Mouse (Mus musculus) lung, embryonic 14.5 days (tissue): ENCODE measurements around the gene Gsto2. TPM values are rescaled to one million over a fixed set of nuclear protein-coding genes. Genes with fewer than 3 reads are reported as not detected.

Experiments
- ATAC-seq: fragments of 200-750 bp; cut with Nextera tagmentation; 2 replicates; pipeline ENCODE4 v1.8.0; 2017; ENCODE audit warnings: mild to moderate bottlenecking, moderate TSS enrichment, moderate library complexity; ENCODE audit not compliant: insufficient read depth
- DNase-seq: peaks from one replicate; pipeline ENCODE4 v3.0.0-alpha.2; 2015
- H3K27ac ChIP-seq: fragments of 300-500 bp; sonication (generic); 2 replicates; pipeline ENCODE4 v1.5.1; 2014; ENCODE audit warnings: low read depth, mild to moderate bottlenecking, moderate library complexity
- H3K27me3 ChIP-seq: fragments of 300-500 bp; sonication (generic); 2 replicates; pipeline ENCODE4 v1.6.1; 2014; ENCODE audit warnings: low read length, control low read depth; ENCODE audit not compliant: insufficient read depth
- H3K36me3 ChIP-seq: fragments of 300-500 bp; sonication (generic); 2 replicates; pipeline ENCODE4 v1.6.1; 2014; ENCODE audit warnings: control low read depth; ENCODE audit not compliant: insufficient read depth
- H3K4me1 ChIP-seq: fragments of 300-500 bp; sonication (generic); 2 replicates; pipeline ENCODE4 v1.6.1; 2014; ENCODE audit warnings: antibody characterized with exemption, control low read depth; ENCODE audit not compliant: insufficient read depth
- H3K4me2 ChIP-seq: fragments of 300-500 bp; sonication (generic); 2 replicates; pipeline ENCODE4 v1.6.1; 2014; ENCODE audit warnings: mild to moderate bottlenecking
- H3K4me3 ChIP-seq: fragments of 300-500 bp; sonication (generic); 2 replicates; pipeline ENCODE4 v1.5.1; 2014; ENCODE audit warnings: low read depth, low read length
- H3K9ac ChIP-seq: fragments of 300-500 bp; sonication (generic); 2 replicates; pipeline ENCODE4 v1.6.1; 2014
- H3K9me3 ChIP-seq: fragments of 300-500 bp; sonication (generic); 2 replicates; pipeline ENCODE4 v1.6.1; 2016; ENCODE audit warnings: low read depth, low read length, control low read depth
- CTCF ChIP-seq: IDR thresholded peaks from 2 replicates; pipeline ENCODE4 v1.5.1; 2016; ENCODE audit warnings: antibody characterized with exemption, low read depth
- whole genome bisulfite sequencing: fragments of 180-500 bp; shearing (Covaris S2); extraction: QIAGEN DNeasy Blood & Tissue Kit; methylation state at CpG from one replicate; pipeline ENCODE4 v1.1.7; 2014; 5-methylcytosine and 5-hydroxymethylcytosine counted together
- polyA plus RNA-seq: library from polyadenylated mRNA; unstranded; fragments of >200 nt; fragmentation: Nextera tagmentation; extraction: Ambion mirVana; gene quantifications from 2 replicates; pipeline ENCODE4 v1.2.1, GENCODE M21; 2014

The Gsto2 gene
- polyA plus RNA-seq, 1 experiment from 2014 or later, result 1.4 TPM

- DNase-seq, result no peak
- 62% methylated on average over 7 of the region's 7 CpGs for WGBS
- no peak overlapping the region for H3K27ac ChIP-seq
- H3K4me1 ChIP-seq, result no peaks in the 10 kb centered on the region; the same call in 1 of the 2 replicates
- TF ChIP-seq CTCF, result no peak
- no peaks in the 10 kb centered on the region for H3K27me3 ChIP-seq
- H3K9me3 ChIP-seq, result no peaks in the 10 kb centered on the region
- H3K4me2 ChIP-seq, result no peak overlapping the region
- no peak for ATAC-seq
- no peak overlapping the region for H3K9ac ChIP-seq
- H3K36me3 ChIP-seq, result no peaks in the 10 kb centered on the region
- H3K4me3 ChIP-seq, result no peak overlapping the region
These were observed 4.8 kb downstream of the Gsto2 start for GRCm38 (mm10) chr19:47870102-47870666.

- no peak overlapping the region for H3K9ac ChIP-seq
- H3K36me3 ChIP-seq, result no peaks in the 10 kb centered on the region
- H3K9me3 ChIP-seq, result no peaks in the 10 kb centered on the region
- no peak overlapping the region for H3K4me2 ChIP-seq
- H3K27me3 ChIP-seq, result 0 out of 2 replicates have a peak, but pooled peaks cover 8% of the 10 kb centered on the region
- TF ChIP-seq CTCF, result peak; percentile 44
- no peak overlapping the region for H3K27ac ChIP-seq
- H3K4me3 ChIP-seq, result no peak overlapping the region
- ATAC-seq (no peak), DNase-seq (peak; percentile 49)
- H3K4me1 ChIP-seq, result no peaks in the 10 kb centered on the region
- 31% methylated on average over 10 of the region's 10 CpGs for WGBS
These were observed 6.2 kb downstream of the Gsto2 start for GRCm38 (mm10) chr19:47871515-47871914.

GRCm38 (mm10) chr19:47876252-47876651 lies 10.9 kb downstream of the Gsto2 start:
- no peak overlapping the region for H3K4me2 ChIP-seq
- WGBS, result 53% methylated on average over 15 of the region's 15 CpGs
- no peak overlapping the region for H3K4me3 ChIP-seq
- H3K27me3 ChIP-seq, result 0 out of 2 replicates have a peak, but pooled peaks cover 8% of the 10 kb centered on the region
- H3K9me3 ChIP-seq, result no peaks in the 10 kb centered on the region
- no peak overlapping the region for H3K9ac ChIP-seq
- no peaks in the 10 kb centered on the region for H3K4me1 ChIP-seq
- no peak overlapping the region for H3K27ac ChIP-seq
- no peak for ATAC-seq
- no peak for DNase-seq
- TF ChIP-seq CTCF, result no peak
- no peaks in the 10 kb centered on the region for H3K36me3 ChIP-seq

DNA sequence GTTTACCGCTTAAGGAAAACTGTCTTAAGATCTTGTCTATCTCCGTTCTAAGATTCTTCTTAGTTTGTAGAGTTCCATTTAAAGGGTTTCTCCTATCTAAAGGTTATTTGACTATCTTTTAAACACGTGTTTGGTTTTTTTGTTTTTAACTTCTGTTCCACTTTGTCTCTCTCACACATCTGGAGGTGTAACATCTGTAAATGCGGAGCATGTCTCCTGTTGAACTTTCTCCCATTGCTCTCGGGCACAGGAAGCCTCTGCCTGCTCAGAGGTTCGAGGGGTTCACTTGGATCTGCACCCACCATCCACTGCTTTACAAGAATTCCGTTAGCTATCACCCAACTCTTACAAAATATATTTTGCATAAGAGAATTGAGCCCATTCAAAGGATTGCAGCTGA lies 16.2 kb downstream of the Gsto2 start:
- no peak for DNase-seq
- Histone ChIP-seq H3K27me3 (no peaks in the 10 kb centered on the region), H3K36me3 (no peaks in the 10 kb centered on the region), H3K9ac (no peak overlapping the region), H3K4me3 (no peak overlapping the region), H3K9me3 (no peaks in the 10 kb centered on the region), H3K4me2 (no peak overlapping the region), H3K27ac (no peak overlapping the region), H3K4me1 (peaks cover 7% of the 10 kb centered on the region; the same call in 1 of the 2 replicates)
- 68% methylated on average over 7 of the region's 7 CpGs for WGBS
- no peak for TF ChIP-seq CTCF
- ATAC-seq, result no peak

DNA sequence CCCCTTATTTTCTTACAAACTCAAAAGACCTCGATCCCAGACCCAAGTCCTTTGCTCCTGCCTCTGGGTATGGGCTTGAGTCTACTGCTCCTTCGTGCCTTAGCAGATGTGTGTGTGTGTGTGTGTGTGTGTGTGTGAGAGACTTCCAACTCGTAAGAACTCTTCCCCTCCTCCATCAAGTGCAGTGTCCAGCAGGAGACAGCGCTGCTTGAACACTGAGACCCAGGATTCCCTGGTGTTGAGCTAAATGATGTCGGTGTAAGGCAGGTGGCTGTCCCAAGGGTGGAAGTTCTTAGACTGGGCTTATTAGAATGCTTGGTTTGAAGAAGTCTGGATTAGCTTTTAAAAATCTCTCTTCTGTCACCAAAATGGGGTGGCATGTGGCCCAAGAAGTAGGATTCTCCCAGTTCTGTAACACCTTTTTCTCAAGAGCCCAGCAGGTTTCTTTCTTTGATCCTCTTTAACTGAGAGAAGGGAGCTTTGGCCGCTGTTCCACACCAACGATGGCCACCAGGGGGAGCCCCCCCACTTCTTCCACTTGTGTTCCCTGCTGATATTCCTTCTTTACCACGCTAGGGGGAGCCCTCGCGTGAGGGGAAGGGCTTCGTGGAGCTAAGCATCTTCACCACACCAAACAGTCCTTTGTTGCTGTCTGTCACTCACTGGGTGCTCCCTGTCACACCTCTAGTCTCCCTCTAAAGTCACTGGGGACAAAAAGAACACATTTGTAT lies 17.0 kb downstream of the Gsto2 start:
- DNase-seq (peak; percentile 94), ATAC-seq (peak; percentile 63)
- Histone ChIP-seq H3K4me1 (peaks cover 13% of the 10 kb centered on the region), H3K9ac (no peak overlapping the region), H3K27me3 (no peaks in the 10 kb centered on the region), H3K27ac (no peak overlapping the region), H3K4me2 (no peak overlapping the region), H3K4me3 (no peak overlapping the region), H3K36me3 (no peaks in the 10 kb centered on the region), H3K9me3 (no peaks in the 10 kb centered on the region)
- WGBS, result 21% methylated on average over 11 of the region's 11 CpGs
- peak; percentile 100 for TF ChIP-seq CTCF

DNA sequence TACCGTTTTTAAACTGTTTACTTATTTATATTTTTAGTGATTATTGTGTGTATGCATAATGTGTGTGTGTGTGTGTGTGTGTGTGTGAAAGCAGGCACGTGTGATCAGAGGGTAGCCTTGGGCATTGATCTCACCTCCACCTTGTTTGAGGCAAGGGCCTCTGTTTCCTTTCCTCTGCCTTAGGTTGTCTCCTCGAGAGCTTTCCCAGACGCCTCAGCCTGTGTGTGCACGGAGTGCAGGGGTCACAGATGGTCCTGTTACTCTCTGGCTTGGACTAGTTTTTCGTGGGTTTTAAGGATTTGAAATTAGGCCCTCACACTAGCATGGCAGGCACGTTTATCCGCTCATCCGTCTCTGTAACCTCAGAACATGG lies 17.5 kb downstream of the Gsto2 start:
- DNase-seq (no peak), ATAC-seq (peak; percentile 48)
- H3K4me1 ChIP-seq, result peaks cover 13% of the 10 kb centered on the region
- H3K9ac ChIP-seq, result no peak overlapping the region
- H3K27me3 ChIP-seq, result no peaks in the 10 kb centered on the region
- H3K36me3 ChIP-seq, result no peaks in the 10 kb centered on the region
- WGBS, result 44% methylated on average over 9 of the region's 9 CpGs
- H3K9me3 ChIP-seq, result no peaks in the 10 kb centered on the region
- H3K27ac ChIP-seq, result no peak overlapping the region
- H3K4me3 ChIP-seq, result no peak overlapping the region
- no peak overlapping the region for H3K4me2 ChIP-seq
- TF ChIP-seq CTCF, result no peak

DNA sequence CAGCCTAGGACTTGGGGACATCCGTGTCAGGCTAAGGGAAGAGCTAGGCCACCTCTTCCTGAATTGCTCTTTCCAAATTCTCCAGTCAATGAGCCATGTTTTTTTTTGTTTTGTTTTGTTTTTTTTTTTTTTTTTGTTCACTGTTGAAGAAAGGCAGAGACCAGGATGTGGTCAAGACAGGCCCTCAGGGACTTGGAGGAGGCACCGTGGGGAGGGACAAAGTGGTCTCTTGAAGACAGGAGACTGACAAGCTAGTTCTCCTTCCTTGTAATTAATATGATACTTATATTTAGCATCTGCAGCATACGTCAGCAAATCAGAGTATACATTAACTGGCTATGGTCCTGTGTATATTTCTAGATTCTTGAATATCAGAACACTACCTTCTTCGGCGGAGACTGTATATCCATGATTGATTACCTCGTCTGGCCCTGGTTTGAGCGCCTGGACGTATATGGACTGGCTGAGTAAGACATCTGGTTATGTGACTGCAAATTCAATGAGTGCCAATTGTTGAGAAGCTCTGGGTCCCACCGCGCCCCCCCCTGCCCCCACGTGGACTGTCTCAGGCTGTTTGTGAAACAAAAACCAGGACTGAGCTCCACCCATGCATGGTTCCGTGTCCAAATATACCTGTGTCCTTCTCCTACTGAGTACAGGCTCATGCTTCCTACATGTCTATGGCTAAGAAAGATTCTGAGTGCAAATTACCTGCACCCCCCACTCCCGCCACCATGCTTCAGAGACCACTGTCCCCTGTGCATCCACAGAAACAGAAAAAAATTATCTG lies 19.2 kb downstream of the Gsto2 start:
- Histone ChIP-seq H3K4me3 (no peak overlapping the region), H3K9ac (no peak overlapping the region), H3K27me3 (no peaks in the 10 kb centered on the region), H3K4me2 (no peak overlapping the region), H3K27ac (no peak overlapping the region), H3K36me3 (no peaks in the 10 kb centered on the region), H3K9me3 (no peaks in the 10 kb centered on the region), H3K4me1 (peaks cover 13% of the 10 kb centered on the region)
- DNase-seq, result no peak
- no peak for ATAC-seq
- TF ChIP-seq CTCF, result no peak
- WGBS, result 65% methylated on average over 13 of the region's 13 CpGs
